Mouse (Mus musculus): Measurements from ENCODE around the gene Bcl2l13. TPM values are rescaled to one million over a fixed set of nuclear protein-coding genes. Genes with fewer than 3 reads are reported as not detected.

The Bcl2l13 gene
- polyA plus RNA-seq, 1 experiment from 2014 or later, result 14.0 TPM

DNA sequence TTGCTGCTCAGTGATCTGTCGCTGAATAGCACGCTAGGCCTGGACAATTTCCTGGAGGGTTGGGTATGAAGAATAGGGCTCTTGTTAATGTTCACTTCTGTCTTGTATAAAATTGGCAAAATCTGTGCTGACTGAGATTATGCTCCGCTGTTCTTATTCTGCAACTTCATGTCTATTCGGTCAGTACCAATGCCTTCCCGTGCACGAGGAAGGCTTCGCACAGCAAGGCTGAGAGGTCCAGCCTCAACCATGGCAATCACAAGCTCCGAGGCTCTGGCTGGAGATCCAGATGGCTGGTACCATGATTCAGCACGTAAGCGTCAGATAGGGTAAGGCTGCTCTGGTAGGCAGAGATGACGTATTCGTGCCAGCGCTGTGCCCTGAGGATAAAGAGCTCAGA, 105.6 kb downstream of the Bcl2l13 start:
- TF ChIP-seq CTCF (IDR thresholded peaks at IDR 0.05) (no peak), EP300 (IDR thresholded peaks at IDR 0.05) (no peak)
- Histone ChIP-seq H3K27me3 (replicated peaks; ENCODE audit: insufficient read depth, low read length) (no peaks in the 10 kb centered on the region), H3K27ac (ENCODE audit: low read length) (no peak overlapping the region), H3K9me3 (ENCODE audit: low read length) (no peaks in the 10 kb centered on the region), H3K36me3 (ENCODE audit: insufficient read depth, low read length) (no peaks in the 10 kb centered on the region; the same call in 1 of the 2 replicates), H3K4me2 (replicated peaks; ENCODE audit: low read depth, low read length) (no peak overlapping the region), H3K4me1 (ENCODE audit: insufficient read depth, low read depth, low read length) (no peaks in the 10 kb centered on the region), H3K9ac (replicated peaks; ENCODE audit: low read depth) (no peak overlapping the region), H3K4me3 (ENCODE audit: low read depth, low read length) (no peak overlapping the region)
- 94% methylated on average over 13 of the region's 13 CpGs for WGBS
- ATAC-seq (no peak), DNase-seq (ENCODE audit: low spot score) (no peak)

Small RNA genes within 50 kb of the gene (microRNA-seq; reads per million reads assigned to microRNA genes)
- not detected for gene Gm25193

Other genes with a start within 250 kb of the Bcl2l13 start
- gene Cecr2, start 169.8 kb upstream of the Bcl2l13 start, polyA plus RNA-seq (2015; fragmentation: Nextera tagmentation; extraction: Ambion mirVana), result 3.4 and 3.9 TPM in 2 replicates
- gene Slc25a18, start 62.6 kb upstream of the Bcl2l13 start, polyA plus RNA-seq (2015; fragmentation: Nextera tagmentation; extraction: Ambion mirVana), result 0.45 and 0.56 TPM in 2 replicates
- gene Atp6v1e1, start 13.4 kb upstream of the Bcl2l13 start, polyA plus RNA-seq (2015; fragmentation: Nextera tagmentation; extraction: Ambion mirVana), result 177 and 187 TPM in 2 replicates
- gene Bid, start 80.6 kb downstream of the Bcl2l13 start, polyA plus RNA-seq (2015; fragmentation: Nextera tagmentation; extraction: Ambion mirVana), result 8.4 and 8.7 TPM in 2 replicates